Mouse (Mus musculus) ovary, postnatal 14 days (tissue): ENCODE measurements around the gene Specc1l.
"Not testable (repeated sequence)": the region's sequence is repeated elsewhere in the genome, so short reads cannot be mapped to it uniquely, and the experiment has no call there.

Experiments used
- DNase-seq: peaks from one replicate; pipeline ENCODE4 v3.0.0; 2022; ENCODE audit warnings: low spot score

Specc1l gene

DNA sequence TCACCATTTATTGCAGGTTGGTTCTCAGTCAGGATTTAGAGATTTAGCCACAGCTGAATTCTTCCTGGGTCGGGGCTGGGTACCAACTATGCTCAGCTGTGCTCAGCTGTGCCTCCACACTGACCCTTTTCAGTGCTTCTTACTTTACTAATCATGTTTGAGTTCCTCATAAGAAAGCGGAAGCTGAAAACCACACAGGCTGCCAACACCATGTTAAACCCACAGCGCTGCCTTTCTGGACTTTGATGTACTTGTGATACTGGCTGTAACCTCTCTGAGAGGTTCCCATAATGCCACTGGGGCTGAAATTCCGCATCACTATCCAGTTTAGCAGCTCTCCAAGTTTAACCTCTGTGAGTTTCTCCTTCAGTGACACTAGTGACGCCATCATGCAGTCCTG is 70.8 kb downstream of the Specc1l start:
- no peak for DNase-seq

DNA sequence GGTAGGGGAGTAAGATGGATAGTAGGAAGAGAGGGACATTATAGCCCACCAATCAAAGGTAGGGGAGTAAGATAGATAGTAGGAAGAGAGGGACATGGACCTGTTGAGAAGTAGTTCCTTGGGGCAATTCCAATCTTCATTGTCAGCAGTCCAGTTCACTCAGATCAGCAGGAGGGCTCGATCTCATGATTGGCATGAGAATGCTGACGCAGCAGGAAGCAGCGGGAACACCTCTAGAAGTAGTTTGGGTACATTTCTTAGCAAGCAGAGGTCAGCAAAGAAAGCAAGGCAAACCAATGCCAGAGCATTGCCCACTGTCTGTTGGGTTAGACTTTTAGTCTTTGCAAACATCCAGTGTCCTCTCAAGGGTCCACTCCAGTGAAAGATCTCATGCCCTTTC is 71.9 kb downstream of the Specc1l start:
- DNase-seq = no peak

DNA sequence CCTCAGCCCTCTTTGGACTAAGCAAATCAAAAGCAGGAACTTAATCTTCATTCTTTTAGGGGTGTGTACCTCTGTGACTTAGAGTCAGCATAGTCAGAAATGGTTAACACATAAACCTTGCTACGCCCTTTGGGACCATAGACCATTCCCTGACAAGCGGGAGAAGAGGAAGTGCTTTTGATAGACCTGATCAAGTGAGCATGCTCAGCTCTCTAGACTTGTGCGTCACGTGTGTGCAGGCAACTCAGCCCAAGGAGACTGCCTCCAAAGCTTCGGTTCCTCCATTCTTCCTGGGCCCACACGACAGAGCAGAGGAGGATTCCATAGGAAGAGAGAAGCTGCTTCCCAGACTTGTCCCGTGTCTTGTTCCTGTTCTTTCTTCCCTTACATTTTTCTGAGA is 76.7 kb downstream of the Specc1l start:
- DNase-seq = no peak

DNA sequence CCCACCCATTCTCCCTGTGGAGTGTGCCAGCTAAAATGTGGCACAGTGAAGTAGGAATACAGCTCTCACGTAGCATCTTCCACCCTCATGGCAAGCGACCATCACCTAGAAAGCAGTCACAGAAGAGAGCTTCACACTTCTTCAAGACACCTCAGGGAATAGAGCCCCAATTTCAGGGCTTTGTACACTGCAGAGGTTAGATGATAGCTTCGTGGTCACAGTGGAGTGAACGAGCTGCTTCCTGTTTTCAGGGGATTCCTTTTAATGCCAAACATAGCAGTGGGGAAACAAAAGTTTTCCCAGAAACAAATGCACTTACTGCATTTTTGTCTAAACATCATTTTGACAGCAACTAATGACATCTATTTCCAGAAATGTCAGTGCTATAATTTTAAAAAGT is 77.5 kb downstream of the Specc1l start:
- DNase-seq = no peak

DNA sequence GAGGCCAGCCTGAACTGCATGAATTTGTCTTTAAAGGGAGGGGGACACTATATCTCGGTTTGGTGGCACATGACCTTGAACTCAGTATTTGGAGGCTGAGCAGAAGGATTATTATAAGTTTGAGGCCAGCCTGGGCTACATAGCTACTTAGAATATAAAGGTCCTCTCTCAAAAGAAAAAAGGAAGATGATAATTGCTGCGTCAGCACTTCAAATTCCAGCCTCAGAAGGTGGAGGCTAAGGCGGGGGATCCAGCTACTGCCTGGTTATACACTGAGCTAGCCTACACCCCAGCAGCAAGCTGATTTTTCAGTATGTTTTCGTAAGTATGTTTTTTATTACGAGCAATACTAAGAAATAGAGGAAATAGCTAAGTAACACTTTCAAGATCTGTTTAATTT is 78.8 kb downstream of the Specc1l start:
- no peak for DNase-seq

DNA sequence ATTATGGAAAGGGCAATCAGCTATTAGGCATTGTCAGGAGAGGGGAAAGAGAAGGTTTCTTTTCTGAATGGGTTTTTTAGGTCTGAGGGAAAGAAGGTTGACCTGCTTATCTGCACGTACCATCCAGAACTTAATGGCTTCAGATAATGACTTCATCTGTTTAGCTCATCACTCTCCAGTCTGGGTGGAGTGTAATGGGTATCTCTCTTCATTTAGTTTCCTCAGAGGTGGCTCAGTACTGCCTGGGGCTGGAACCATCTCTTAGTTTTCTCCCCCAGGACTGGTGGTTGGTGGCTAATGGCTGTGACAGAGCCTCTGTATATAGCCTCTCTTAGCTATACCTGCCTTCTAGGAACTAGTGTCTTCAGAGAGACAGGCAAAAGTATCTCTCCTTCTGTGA is 79.5 kb downstream of the Specc1l start:
- no peak for DNase-seq

DNA sequence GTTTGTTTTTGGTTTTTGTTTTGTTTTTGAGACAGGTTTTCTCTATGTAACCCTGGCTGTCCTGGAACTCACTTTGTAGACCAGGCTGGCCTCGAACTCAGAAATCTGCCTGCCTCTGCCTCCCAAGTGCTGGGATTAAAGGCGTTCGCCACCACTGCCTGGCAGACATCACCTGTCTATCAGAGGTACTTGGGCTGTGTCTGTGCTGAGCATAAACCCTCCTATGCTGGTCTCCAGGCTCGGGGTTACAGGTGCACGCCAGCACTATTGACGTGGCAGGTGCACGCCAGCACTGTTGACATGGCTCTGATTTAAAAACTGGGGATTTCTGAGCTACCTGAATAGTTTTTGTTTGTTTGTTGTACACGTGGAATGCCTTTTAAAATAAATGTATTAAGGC is 80.3 kb downstream of the Specc1l start:
- not testable (repeated sequence) for DNase-seq

DNA sequence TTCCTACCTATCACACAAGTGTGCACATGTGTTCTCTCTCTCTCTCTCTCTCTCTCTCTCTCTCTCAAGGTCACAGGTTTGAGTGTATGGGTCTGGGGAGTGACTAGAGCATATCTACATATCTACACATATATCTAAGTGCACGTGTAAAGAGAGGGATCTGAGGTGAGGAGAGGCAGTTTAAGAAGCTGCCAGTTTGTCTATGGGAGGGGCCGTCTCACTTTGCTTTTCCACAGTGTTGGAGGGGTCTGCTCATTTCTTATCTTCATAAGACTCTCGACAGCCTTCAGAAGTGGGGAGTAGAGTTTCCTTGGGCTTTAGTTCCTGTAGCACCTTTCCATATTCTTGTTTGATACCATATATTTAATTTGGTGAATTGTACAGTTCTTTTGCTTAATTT is 81.4 kb downstream of the Specc1l start:
- no peak for DNase-seq

DNA sequence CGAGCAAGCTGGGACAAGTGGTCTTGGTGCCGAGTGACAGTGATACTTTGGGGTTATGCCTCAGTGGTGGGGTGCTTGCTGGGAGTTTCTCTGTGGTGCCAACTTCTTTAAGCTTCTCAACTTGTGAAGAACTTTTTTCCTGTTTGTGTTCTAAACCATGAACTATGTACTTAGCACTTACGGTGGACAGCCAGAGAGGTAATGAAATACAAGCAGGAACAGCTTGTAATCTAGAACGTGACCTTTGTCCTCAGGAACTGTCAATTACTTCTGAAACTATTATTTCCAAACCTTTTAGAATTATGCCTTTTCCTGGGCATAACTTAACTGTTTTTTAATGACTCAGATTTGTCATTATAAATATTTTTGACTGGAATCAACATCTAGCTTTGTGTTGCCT is 82.5 kb downstream of the Specc1l start:
- DNase-seq = no peak

DNA sequence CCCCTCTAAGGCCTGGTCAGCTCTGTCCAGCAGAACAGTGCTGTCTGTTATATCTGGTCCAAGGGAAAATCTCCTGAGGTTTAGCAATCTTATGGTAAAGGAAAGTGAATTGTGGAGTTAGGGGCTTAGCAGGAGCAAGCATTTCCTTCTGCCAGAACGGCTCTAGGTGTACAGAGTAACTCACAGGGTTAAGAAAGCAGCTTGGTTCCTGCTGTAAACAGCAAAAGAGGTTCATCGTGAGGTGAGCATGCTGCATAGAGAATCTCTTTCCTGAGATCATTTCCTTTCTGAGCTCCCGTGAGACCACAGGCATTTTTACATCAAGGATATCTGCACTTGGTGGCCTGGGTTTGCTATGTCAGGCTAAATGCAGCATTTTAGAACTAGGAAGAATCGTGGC is 83.1 kb downstream of the Specc1l start:
- DNase-seq = no peak

DNA sequence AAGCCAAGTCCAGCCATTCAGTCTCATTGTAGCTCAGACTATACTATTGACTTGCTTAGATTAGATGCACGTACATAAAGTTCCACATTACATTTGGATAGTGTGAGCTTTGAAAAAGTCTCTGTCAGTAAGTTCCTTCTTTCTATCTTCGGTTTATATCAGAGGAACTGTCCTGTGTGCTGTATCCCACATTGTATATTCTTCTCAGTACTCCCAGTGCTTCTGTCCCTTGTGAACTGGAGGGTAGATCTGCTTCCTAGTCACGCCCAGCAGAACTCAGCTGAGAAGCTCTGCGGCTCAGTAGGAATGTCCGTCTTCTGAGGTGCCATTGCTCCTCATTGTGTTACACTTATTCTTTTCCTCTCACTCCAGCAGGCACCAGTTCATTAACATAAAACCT is 86.7 kb downstream of the Specc1l start:
- no peak for DNase-seq

DNA sequence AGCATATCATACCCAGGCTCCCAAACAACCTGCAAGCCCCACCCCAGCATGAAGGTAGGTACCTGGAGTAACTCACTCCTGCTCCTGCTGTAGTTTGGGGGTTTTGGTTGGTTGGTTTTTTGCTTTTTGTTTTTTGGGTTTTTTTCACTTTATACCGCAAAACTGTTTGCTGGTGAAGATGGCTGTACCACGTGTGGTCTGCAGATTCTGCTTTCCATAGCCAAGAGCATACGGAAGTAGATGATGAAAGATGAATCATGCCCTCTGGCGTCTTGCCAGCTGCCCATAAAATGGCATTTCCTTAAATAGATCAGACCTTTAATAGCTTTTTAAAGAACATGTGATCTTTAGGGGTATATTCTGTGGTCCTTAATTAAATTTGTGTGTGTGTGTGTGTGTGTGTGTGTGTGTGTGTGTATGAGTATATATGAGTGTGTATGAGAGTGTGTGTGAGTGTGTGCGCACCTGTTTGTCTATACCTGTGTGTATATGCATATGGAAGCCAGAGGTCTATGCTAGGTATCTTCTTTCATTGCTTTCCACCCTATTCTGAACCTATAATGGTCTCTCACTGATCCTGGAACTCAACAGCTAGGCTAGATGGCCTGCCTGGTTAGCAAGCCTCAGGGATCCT is 88.0 kb downstream of the Specc1l start:
- no peak for DNase-seq

DNA sequence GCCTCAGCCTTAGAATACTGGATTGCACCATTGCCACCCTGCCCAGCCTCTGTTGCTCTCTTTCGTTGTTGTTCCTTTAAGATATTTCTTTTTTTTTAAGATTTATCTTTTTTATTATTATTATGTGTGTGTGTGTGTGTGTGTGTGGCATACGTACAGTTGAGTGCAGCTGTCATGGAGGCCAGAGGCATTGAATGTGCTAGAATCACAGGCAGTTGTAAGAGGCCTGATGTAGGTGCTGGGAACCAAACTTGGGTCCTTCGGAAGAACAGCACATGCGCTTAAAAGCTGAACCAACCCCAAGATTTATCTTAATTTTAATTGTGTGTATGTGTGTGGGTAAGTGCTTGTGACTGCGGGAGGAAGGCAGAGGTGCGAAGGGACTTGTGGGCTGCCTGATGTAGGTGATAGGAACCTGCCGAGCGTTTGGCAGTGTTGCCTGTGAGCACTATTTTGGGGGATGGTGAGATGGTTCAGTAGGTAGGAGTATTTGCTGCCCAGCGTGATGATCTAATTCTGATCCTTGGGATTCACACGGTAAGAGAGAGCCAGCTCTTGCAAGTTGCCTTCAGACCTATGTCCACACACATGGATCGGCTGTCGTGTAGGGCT is 89.4 kb downstream of the Specc1l start:
- DNase-seq = no peak

DNA sequence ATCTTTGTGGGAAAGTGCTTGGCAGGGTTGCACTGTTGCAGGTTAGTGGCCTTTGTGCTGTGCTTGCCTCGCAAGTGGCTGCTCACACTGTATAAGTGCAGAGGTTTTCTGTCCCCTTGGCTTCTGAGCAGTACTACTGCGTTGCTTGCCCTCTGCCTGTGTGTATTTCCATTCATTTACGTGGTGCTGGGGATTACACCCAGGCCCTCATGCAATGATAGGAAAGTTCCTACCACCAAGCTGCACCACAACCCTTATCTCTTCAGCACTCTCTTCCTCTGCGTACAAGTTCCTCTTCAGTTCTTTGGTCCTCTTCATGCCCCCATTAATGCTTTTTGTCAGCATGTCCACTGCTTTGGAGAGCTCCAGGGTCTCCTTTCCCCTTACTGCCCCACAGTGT is 90.1 kb downstream of the Specc1l start:
- no peak for DNase-seq

DNA sequence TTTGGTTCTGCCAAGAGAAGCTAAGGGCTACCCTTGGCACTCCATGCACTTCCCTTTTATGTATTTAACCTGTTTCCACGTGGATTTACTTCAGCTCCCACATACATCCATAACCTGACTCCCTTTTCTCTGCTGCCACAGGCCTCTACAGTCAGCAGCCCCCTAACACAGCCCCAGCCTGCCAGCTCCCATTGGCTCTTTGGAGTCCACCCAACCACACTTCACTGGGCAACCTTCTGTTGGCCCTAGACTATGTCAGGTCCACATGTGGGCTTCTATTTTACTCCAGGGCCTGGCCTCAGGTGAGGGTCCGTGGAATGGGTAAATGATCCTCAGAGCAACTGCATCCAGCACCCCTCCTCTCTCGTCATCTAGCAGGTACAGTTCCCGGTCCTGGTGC is 90.7 kb downstream of the Specc1l start:
- DNase-seq = no peak

DNA sequence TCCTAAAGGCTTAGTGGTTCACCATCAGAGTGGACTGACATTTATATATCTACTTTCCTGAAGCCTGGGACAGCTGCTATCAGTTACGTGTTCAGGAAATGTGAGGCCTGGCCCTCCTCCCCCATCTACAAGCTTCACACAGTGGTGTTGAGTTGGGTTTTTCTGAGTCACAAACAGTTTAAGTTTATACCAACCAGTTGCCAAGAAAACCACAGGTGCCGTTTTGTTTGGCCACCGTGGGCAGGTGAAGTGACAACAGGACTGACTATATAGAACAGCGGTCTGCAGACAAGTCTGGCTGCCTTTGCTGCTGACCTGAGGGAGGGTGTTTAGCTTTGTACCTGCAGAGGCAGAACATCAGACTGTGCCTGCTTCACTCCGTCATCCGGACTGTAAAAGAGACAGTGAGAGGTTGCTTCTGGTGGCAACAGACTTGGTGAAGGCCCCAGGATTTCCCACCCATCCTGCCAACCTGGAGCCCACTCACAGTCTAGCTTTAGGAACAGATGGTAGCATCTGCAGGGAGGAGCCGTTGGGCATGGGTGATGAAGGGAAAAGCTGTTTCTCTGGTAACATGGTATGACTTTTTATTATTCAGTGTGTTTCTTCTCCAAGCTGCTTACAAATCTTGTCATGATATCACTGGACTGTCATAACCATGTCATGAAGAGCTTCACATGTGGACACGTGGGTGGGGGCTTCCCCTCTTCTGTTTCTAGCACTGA is 91.6 kb downstream of the Specc1l start:
- no peak for DNase-seq

DNA sequence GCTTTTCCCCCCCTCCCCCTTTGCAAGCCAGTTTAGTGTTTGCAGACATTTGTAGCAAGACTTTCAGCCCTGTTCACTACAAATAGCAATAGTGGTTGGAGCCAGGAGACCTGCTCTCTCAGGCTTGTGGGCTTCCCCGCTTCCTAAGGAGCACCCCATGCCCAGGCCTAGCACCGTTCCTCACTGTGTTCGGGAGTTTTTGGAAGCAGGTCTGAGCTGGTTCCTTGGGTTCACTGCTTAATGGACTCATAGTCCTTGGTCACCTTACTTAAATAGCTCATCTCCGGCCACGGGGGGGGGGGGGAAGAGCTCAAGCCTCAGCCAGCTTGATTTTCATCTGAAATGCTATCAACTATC is 92.2 kb downstream of the Specc1l start:
- DNase-seq = no peak

DNA sequence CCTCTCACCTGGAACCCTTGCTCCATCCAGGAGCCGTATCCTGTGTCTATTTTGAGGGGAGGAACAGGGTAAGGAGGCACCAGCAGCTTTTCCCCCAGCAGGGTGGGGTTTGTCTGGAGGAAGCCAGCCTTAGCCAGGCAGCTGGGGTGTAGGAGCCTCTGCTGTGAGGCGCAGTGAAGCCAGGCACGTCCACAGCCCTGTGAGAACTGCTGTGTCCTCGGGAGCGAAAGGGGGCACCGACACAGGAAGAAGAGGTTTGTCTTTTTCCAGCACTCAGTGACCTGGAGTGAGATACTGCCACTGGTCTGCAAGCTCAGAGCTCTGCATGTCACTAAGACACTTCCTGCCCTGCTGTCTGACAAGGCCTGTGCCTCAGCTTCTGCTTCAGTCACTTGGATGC is 92.5 kb downstream of the Specc1l start:
- no peak for DNase-seq

DNA sequence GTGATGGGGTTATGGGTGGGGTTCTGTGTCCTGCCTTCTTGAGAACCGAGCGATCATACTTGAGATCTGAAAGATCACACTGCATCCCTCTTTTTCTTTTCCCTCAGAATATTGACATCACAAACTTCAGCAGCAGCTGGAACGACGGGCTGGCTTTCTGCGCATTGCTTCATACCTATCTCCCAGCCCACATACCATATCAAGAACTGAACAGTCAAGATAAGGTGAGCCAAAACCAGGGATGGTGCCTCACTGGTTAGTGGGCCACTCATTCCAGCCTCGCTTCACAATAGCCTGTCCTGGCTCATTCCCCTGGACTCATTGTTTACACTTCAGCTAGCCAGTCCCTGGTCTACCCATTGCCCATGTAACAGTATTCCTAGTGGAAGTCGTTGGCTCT is 95.3 kb downstream of the Specc1l start:
- no peak for DNase-seq

DNA sequence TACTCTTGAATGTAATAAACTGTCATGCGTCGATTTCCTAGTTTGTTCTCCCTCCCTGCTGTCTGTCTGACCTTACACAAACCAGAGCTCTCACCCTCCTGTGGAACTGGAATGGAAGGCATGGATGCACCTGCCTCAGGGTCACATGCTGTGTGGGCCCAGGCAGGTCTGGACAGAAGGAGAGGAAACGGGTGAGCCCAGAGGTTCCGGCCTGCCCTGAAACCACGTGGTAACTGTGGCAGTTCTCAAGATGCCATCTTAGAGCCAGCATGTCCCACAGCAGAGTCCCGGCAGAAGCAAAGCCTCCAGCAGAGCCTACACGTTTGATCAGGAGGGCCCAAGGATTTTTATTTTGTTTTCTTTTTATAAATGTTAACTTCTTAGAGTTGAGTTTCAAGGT is 100.5 kb downstream of the Specc1l start:
- DNase-seq = no peak

DNA sequence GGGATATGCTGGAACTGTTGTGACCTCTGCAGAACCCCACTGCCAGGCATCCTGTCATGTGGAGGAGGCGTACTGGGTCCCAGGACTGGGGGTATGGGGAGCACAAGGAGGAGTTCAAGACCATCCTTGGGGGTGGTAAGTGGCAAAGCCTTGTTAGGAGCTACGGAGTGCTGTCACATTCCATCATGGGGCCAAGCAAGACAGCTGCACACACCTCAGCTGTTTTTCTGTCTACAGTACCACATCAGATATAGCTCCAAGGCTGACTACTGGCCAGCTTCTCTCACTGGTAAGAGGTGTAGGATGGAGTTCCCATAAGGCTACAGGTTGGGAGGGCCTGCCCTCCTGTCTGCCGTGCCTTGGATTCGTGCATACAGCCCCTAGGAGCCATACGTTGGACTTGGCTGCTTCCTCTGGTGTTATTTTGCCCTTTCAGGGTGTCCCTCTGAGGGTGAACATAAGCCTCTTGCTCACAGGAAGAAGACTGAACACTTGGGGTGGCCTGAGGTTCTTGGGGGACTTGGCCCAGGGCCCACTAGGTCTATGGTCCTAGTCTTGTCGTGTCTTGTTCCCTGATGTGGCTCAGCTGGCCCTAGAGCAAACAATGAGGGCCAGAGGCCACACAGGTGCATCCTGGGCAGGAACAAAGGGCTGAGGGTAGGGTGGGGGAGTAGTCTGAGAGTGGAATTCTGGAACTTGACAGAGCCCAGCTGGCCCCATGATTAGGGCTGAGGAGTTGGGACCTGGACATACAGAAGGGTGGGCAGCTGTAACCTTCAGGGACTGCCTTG is 102.5 kb downstream of the Specc1l start:
- no peak for DNase-seq

DNA sequence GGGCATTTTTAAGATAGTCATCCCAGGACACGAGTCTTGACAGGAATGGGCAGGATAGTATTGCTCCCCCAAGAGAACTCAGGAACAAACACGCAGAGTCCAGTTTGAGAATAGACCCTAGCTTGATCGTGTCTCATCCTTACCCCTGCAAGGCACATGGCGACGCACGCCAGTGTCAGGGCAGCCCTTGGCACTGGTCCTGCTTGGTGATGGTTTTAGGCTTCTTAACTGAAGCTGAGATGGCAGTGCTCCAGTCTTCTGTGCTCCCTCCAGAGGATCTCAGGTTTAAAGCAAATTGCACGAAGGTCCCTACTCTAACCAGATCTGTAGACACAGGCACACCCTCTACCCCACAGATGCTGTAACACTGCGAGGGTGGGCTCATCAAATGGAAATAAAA is 103.9 kb downstream of the Specc1l start:
- DNase-seq = no peak

DNA sequence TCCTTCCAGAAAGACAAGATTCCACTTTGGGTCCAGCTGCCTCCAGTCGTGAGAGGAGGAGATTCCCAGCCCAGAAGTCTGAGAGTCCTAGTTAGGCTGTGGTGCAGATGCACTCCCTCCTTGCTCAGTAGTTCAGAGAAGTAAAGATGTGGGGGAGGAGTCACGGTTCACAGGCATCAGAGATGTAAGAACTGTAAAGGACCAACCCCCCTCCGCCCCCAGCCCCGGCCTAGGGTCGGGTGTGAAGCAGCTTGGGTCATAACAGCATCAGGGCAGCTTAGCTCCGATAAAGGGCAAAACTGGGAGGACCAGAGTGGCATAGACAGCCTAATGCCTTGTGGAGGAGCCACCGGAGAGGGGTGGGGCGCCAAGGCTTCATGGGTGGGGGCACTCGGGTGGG is 104.6 kb downstream of the Specc1l start:
- no peak for DNase-seq

DNA sequence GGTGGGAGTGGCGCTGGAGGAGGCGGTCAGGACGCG is 104.8 kb downstream of the Specc1l start, which contains the start of gene Adora2a:
Gene Adora2a (plus strand): TSS at position 6 of the 36 bp plus-strand sequence.
- DNase-seq = no peak
